Mouse (Mus musculus) lung, postnatal 0 days (tissue): ENCODE results near the gene Dusp18.

Experiments used
- CTCF ChIP-seq: IDR thresholded peaks from 2 replicates; pipeline ENCODE4 v1.5.1; 2016; ENCODE audit warnings: antibody characterized with exemption, mild to moderate bottlenecking
- EP300 ChIP-seq: IDR thresholded peaks from 2 replicates; pipeline ENCODE4 v1.6.1; 2016; ENCODE audit warnings: antibody characterized with exemption, mild to moderate bottlenecking, control low read depth

DNA sequence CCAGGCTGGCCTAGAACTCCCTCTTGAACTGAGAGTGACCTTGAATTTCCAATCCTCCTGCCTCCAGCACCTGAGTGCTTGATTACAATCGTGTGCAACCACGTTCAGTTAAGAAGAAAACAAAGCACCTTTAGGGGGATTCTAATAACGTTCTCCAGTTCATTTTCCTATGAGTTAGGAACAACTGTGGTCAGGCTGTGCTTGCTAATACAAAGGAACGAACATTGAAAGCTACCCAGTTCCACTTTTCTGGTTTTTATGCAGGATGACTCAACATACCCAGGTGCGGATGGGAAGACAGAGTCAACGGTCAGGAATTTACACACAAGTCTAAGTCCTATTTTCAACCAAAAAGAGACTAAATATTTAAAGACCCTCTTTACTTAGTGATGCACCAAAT is 1.1 kb upstream of the Dusp18 start:
- TF ChIP-seq CTCF (no peak), EP300 (no peak)
